Mouse (Mus musculus) small intestine, adult 2 months (tissue): ENCODE data around the gene Pcsk4. TPM values are rescaled to one million over a fixed set of nuclear protein-coding genes. Genes with fewer than 3 reads are reported as not detected.

Experiments
- H3K27ac ChIP-seq: fragments of 200-500 bp; 2 replicates; pipeline ENCODE4 v1.5.1; 2012; ENCODE audit warnings: low read depth, low read length, control low read depth, inconsistent platforms; ENCODE audit not compliant: insufficient read depth
- H3K27me3 ChIP-seq: fragments of 200-500 bp; 2 replicates; pipeline ENCODE4 v1.6.1; 2012; ENCODE audit warnings: mild to moderate bottlenecking, moderate library complexity, low read length, inconsistent platforms; ENCODE audit not compliant: control insufficient read depth, insufficient read depth
- H3K36me3 ChIP-seq: fragments of 200-500 bp; 2 replicates; pipeline ENCODE4 v1.6.1; 2012; ENCODE audit warnings: mild to moderate bottlenecking, low read length, control low read depth, inconsistent platforms; ENCODE audit not compliant: control insufficient read depth, insufficient read depth
- H3K4me1 ChIP-seq: fragments of 200-500 bp; 2 replicates; pipeline ENCODE4 v1.6.1; 2012; ENCODE audit warnings: low read length, inconsistent platforms, mixed read lengths; ENCODE audit not compliant: control insufficient read depth, insufficient read depth, insufficient read length
- H3K4me3 ChIP-seq: fragments of 200-500 bp; 2 replicates; pipeline ENCODE4 v1.5.1; 2012; ENCODE audit warnings: low read depth, mild to moderate bottlenecking, control low read depth, inconsistent platforms, low read length, moderate library complexity
- CTCF ChIP-seq: fragments of 200-500 bp; IDR thresholded peaks from 2 replicates; pipeline ENCODE4 v1.5.1; 2012; ENCODE audit warnings: low read depth, mild to moderate bottlenecking, control low read depth, inconsistent platforms, low read length, moderate library complexity, mixed read lengths; ENCODE audit not compliant: insufficient replicate concordance, insufficient read length; ENCODE audit errors: extremely low read depth
- POLR2A ChIP-seq: fragments of 200-500 bp; IDR thresholded peaks from 2 replicates; pipeline ENCODE4 v1.6.1; 2012; ENCODE audit warnings: low read depth, mild to moderate bottlenecking, control low read depth, inconsistent platforms, low read length, moderate library complexity
- WGBS: fragments of 180-500 bp; shearing (Covaris S2); methylation state at CpG from one replicate; pipeline ENCODE4 v1.1.7; 2018; 5-methylcytosine and 5-hydroxymethylcytosine counted together
- polyA plus RNA-seq: library from polyadenylated mRNA; depleted of rRNA; stranded (reverse); fragments of >200 nt; gene quantifications from 2 replicates; pipeline ENCODE4 v1.2.3, GENCODE M21; 2012

Gene Pcsk4
- polyA plus RNA-seq, 1 experiment = 27.0 TPM

DNA sequence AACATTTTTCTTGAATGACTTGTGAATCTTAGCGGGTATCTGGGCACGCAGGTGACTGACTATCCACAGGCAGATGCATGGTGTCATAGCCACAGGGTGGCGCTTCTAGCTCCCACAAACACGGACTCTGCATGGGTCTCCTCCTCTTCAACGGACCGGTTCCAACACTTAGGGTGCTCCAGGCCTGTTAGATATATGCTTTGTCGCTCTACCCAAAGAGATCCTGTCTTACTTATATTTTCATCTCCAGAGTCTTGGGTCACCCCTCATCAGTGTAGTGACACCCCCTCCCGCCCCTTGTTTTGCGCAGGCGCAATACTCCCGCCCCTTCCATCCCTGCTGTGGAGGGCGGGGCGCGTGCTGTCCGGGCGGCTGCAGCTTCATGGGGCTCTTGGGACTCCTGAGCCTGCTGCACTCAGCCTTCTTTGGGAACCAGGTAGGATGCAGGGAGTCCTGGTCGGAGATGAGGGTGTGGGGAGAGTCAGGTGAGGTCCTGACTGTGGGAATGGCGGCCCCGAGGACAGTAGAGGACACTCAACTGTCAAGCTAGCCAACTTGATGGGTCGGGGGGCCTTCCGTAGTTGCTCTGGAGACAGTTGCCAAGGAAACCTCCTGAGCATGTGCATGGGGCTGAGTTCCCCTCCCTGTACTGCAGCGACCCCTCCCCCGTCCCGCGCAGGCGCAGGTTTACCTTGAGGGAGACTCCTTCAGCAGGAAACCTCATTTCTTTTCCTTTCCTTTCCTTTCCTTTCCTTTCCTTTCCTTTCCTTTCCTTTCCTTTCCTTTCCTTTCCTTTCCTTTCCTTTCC, 33.5 kb downstream of the Pcsk4 start, which contains the start of gene Apc2:
Apc2 (plus strand) TSS at position 360 of the 808 bp plus-strand sequence.
- peaks cover 15% of the 10 kb centered on the region for H3K36me3 ChIP-seq
- 9% methylated on average over 26 of the region's 26 CpGs for WGBS
- H3K27ac ChIP-seq = no peak within 1 kb of the TSS
- peaks cover 7% of the 10 kb centered on the region for H3K4me1 ChIP-seq
- TF ChIP-seq POLR2A (no peak), CTCF (peak; percentile 84)
- H3K27me3 ChIP-seq = peaks cover 24% of the 10 kb centered on the region
- H3K4me3 ChIP-seq = peak within 1 kb of the TSS; percentile 52

DNA sequence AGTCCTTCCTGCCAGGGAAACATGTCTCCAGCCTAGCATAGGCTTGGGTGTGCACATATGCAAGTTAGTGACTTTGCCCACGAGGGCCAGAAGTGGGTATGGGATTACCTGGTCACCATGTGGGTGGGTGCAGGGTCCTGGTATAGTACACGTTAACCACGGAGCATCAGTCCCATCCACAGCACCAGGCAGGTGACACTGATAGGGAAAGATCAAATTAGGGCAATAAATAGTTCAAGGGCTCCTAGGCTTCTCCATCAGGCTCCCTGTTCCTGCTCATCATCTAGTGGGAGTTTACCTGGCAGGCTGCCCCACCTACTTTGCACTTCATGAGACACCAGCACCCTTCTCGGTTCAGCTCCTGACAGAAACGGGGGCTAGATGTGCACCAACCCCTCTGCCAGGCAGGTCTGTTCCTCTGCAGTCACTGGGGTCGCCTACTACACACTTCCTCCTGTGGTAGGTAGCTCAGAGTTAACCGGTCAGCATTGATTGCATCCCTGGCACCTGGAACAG, 34.5 kb downstream of the Pcsk4 start:
- H3K27me3 ChIP-seq = peaks cover 21% of the 10 kb centered on the region
- no peak for TF ChIP-seq CTCF
- no peak for TF ChIP-seq POLR2A

DNA sequence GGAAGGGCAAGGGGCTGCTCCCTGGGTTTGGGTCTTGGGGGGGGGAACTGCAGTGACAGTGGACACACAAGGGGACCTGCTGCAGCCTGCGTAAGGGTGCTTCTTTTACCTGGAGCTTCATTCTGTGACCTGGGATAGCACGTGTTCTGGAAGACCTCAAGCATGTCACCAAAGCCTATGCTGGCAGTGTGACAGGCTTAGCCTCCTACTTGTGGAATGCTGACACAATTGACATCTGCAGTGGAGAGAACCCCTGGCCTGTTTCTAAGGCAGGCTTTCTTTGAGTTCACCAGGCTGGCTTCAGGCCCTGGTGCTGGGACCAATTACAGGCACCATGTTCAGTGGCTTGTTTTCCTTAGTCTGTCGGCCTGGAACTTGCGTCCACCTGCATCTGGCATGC, 35.0 kb downstream of the Pcsk4 start:
- peaks cover 15% of the 10 kb centered on the region for H3K36me3 ChIP-seq
- peaks cover 18% of the 10 kb centered on the region for H3K27me3 ChIP-seq
- TF ChIP-seq CTCF (no peak), POLR2A (no peak)
- no peak overlapping the region for H3K27ac ChIP-seq
- WGBS = 76% methylated on average over 4 of the region's 4 CpGs
- H3K4me3 ChIP-seq = no peak overlapping the region
- H3K4me1 ChIP-seq = peaks cover 7% of the 10 kb centered on the region

More for the DNA sequence above, 34.5 kb downstream of the Pcsk4 start:
- 30% methylated on average over 7 of the region's 7 CpGs for WGBS
- H3K4me1 ChIP-seq = peaks cover 7% of the 10 kb centered on the region
- H3K4me3 ChIP-seq = no peak overlapping the region
- H3K27ac ChIP-seq = no peak overlapping the region
- peaks cover 15% of the 10 kb centered on the region for H3K36me3 ChIP-seq

DNA sequence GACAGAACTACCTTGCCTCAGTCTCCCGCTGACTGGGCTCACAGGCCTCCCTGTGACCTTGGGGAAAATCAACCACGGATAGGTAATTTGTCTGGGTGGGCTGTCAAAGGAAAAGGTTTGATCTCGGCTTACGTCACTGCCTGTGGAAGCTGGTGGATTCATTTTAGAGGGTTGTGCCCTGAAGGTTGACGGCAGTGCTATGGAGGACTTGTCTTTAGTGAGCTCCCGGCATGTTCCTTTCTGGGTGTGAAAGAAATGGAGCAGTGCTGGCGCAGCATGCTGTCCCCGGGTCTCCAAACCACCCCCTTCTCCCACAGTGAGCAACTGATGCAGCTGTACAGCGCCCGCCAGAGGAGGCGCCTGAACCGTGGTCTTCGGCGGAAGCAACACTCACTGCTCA, 36.0 kb downstream of the Pcsk4 start:
- Histone ChIP-seq H3K27ac (no peak overlapping the region), H3K4me1 (peaks cover 7% of the 10 kb centered on the region), H3K27me3 (peaks cover 8% of the 10 kb centered on the region), H3K4me3 (peak overlapping the region; percentile 77), H3K36me3 (peaks cover 16% of the 10 kb centered on the region)
- TF ChIP-seq CTCF (no peak), POLR2A (no peak)
- WGBS = 10% methylated on average over 14 of the region's 14 CpGs

DNA sequence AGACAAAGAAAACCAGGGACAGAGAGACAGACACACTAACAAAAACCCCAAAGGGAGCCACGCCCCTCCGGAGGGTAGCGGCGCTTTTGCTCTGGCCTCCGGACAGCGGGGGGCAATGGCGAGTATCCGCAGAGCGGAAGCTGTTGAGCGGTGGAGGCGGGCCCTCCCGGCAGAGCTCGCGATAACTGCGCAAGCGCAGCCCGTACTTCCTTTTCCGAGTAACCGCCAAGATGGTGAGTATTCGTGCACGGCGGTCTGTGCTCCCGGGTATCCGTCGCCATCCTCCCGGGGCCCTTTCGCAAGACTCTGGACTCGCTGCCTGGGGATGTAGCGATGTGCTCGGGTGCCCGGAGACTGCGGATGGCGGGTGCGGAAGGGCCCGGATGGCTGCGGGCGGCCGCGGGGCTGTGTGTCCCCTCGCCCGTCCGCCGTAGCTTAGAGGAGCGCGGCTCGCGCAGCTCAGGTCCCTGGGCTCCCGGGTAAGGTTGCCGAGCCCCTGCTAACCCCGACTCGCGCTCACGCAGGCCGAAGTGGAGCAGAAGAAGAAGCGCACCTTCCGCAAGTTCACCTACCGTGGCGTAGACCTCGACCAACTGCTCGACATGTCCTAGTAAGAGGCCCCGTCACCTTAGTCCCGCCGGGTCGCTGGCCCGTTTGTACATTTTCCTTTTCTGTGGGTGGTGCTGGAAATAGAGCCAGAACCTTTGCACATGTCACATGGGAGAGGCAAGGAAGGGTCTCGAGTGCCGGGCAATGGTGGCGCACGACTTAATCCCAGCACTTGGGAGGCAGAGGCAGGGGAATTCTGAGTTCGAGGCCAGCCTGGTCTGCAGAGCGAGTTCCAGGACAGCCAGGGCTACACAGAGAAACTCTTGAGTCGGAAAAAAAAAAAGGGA, 36.8 kb downstream of the Pcsk4 start, which contains the start of gene Rps15:
Rps15 (plus strand) TSS at position 203 of the 896 bp plus-strand sequence.
- under 1% methylated on average over 64 of the region's 72 CpGs for WGBS
- TF ChIP-seq CTCF (peak; percentile 54; the same call in 1 of the 2 replicates), POLR2A (peak; percentile 92)
- H3K36me3 ChIP-seq = peaks cover 21% of the 10 kb centered on the region
- H3K27me3 ChIP-seq = 0 out of 2 replicates have a peak, but pooled peaks cover under 1% of the 10 kb centered on the region
- peak within 1 kb of the TSS; percentile 77 for H3K4me3 ChIP-seq
- H3K27ac ChIP-seq = peak within 1 kb of the TSS; percentile 4
- H3K4me1 ChIP-seq = peaks cover 10% of the 10 kb centered on the region

DNA sequence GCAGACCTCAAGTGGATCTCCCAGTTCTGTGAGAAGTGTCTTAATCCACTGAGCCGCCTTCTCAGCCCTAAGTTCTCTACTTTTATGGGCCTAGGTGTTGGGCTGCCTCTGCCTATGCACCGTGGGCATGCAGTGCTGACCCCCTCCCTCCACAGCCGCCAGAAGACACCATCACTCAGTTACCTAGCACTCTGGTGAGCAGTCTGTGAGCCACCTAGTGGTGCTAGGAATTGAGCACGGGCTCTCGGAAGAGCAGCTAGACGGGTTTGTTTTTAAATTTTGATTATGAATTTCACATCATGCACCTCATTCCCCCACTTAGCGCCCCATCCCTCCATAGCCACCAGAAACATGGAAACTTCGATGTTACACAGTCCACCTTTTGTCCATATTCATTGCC, 40.6 kb downstream of the Pcsk4 start:
- no peak overlapping the region for H3K4me3 ChIP-seq
- peaks cover 3% of the 10 kb centered on the region for H3K4me1 ChIP-seq
- H3K27ac ChIP-seq = no peak overlapping the region
- H3K36me3 ChIP-seq = peaks cover 45% of the 10 kb centered on the region
- peak; percentile 22; the same call in 1 of the 2 replicates for TF ChIP-seq CTCF
- TF ChIP-seq POLR2A = no peak
- 56% methylated on average over 8 of the region's 8 CpGs for WGBS
- no peaks in the 10 kb centered on the region for H3K27me3 ChIP-seq
